Mouse (Mus musculus): ENCODE data around the gene Prrxl1.

Gene Prrxl1

GRCm38 (mm10) chr14:32599290-32600041, at the start of gene Prrxl1:
Gene Prrxl1, plus strand, starts transcription at chr14:32599407.
- CTCF ChIA-PET = no interaction called here

GRCm38 (mm10) chr14:32551854-32552253, 47.4 kb upstream of the Prrxl1 start:
- CTCF ChIA-PET = no interaction called here

DNA sequence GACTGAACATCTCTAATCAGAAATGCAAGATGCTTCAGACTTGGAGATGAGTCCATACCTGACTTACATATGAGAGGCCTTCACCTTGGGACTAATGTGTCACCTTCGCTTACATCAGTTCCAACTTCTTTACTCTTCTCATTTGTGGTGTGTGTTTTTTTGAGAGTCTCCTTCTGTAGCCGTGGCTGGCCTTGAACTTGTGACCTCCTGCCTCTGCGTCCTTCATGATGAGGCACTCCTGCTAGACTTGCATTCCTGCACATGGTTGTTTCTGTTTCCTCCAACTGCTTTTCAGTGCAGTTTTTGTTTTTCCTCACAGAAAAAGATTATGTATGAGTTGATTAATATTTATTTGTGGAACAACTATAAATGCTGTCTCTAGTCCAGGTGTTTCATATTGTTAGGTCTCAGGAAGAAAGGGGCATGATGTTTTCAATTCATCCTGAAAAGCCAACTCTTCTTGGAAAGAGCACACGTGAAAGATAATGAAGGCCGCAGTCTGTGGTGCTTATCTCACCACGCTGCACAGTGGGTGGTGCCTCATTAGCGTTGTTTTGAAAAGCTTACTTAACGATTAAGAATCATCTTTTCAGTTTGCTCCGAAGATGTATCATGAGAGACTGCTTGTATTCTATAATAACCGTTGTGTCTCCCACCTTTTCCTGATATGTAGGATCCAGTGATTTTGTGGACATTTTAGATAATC, 45.9 kb upstream of the Prrxl1 start:
- CTCF ChIA-PET = no interaction called here

- CTCF ChIA-PET = no interaction called here
Measured at GRCm38 (mm10) chr14:32554860-32555526, 44.2 kb upstream of the Prrxl1 start.

GRCm38 (mm10) chr14:32561428-32561827, 37.8 kb upstream of the Prrxl1 start:
- CTCF ChIA-PET = interaction anchor here (1.1 kb wide), 1 partner anchor 31 kb away, joined by 3 read pairs; no protein-coding TSS in a partner anchor

DNA sequence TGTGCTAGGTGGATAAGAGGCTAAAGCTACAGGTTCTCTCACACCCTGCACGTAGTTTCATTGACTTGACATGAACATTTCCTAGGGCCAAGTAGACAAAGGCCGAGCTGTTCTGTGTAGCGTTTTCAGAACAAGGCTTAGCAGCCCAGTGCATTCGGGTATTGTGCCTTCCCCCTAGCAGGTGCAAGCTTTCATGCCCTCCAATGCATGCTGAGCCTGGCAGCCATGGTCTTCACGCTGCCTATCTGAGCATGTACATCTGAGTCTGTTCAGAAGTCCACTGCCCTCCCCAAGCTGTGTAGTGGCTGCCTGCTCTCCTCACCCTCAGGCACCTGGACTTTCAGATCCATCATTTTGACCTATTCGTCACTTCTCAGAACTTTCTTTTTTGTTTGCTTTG, 35.5 kb upstream of the Prrxl1 start:
- CTCF ChIA-PET = no interaction called here

GRCm38 (mm10) chr14:32572519-32572918, 26.7 kb upstream of the Prrxl1 start:
- CTCF ChIA-PET = no interaction called here

- CTCF ChIA-PET = no interaction called here
Measured at GRCm38 (mm10) chr14:32578420-32578819, 20.8 kb upstream of the Prrxl1 start.

DNA sequence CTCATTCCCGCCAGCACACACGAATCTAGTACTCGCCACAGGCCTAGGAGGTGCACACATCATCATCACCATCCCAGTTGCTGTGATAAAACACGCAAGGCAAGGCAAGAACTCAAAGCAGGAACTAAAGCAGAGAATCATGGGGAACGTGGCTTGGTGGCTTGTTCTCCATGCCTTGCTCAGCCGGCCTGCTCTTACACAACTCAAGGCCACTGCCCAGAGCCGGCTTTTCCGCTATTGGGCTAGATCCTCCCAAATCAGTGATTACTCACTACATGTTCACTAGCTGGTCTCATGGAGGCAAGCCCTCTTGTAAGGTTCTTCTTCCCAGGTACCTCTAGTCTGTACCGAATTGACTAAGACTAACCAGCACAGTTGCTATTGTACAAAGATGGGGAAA, 15.5 kb upstream of the Prrxl1 start:
- CTCF ChIA-PET = no interaction called here

- CTCF ChIA-PET = no interaction called here
Measured at GRCm38 (mm10) chr14:32587013-32587784, 12.0 kb upstream of the Prrxl1 start.

- CTCF ChIA-PET = no interaction called here
Measured at GRCm38 (mm10) chr14:32590377-32590776, 8.8 kb upstream of the Prrxl1 start.

GRCm38 (mm10) chr14:32597232-32598231, 1.7 kb upstream of the Prrxl1 start:
- CTCF ChIA-PET = no interaction called here

DNA sequence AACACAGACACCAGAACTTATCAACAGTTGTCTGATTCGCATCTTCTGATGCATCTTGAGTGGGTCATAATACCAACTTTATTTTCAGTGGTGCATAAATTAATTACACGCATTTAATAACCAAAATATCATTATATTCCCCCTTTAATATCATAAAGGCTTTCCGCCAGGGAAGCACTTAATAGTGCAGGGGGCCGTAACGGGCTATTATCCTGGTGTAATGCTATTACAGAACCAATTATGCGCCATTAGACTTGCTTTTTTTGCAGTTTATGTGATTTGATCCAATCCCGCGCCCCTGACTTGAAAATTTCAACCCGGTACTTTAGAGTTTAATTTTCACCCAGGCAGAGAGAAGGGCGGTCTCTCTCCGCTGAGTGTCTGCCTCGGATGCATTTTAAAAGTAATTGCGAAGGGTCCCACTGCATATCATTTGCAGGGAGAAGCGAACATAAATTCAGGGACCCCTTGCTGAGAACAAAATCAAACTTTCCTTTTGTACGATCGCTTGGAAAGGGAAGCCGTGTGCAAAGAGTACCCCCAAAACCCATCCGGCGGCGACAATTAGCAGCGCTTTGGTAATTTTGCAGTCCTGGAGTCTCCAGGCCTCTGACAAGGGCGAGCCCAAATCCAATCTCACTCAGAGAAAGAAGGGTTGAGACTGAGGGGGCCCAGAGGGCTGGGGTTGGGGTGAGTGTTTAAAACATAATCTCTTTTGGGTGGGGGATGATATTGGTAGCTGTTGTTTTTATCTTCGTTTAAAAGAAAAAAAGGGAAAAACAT, 579 bp upstream of the Prrxl1 start:
- CTCF ChIA-PET = no interaction called here

DNA sequence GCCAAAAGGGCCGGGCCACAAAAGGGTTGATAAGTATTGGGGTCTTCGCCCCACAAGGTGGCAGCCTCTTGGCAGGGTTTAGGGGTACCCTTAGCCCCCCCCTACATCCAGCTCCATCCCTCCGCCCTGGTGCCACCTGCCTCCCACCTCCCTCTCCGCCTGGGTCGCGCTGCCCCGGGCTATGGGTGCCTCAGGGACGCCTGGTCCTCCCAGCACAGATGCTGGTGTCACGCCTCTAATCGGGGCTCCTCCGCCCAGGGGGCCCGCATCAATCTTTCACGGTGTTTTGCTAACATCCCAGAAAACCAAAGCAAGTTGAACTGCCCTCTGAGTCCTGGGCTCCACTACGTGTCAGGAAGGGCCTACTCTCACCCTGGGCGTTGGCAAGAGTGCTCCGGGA, 903 bp downstream of the Prrxl1 start:
- CTCF ChIA-PET = no interaction called here

DNA sequence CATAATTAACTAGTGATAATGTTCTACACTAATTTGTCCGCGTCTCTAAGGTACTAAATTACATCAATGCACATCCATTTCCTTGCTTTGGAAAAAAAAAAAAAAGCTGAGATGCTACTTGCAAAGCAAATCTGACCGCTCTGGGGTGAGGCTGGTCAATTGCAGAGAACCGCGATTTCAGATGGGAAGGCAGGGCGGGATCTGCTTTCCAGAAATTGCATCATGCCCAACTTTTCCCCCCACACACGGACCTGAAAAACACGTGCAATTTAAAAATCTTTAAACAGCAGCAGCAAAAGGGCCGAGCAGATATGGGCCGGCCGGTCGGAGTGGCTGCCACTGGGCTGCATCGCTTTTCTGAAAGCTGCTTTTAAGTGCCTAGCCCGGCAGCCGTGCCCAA, 6.3 kb downstream of the Prrxl1 start:
- CTCF ChIA-PET = no interaction called here

GRCm38 (mm10) chr14:32606316-32606715, 7.1 kb downstream of the Prrxl1 start:
- CTCF ChIA-PET = no interaction called here

GRCm38 (mm10) chr14:32609392-32609791, 10.2 kb downstream of the Prrxl1 start:
- CTCF ChIA-PET = no interaction called here

DNA sequence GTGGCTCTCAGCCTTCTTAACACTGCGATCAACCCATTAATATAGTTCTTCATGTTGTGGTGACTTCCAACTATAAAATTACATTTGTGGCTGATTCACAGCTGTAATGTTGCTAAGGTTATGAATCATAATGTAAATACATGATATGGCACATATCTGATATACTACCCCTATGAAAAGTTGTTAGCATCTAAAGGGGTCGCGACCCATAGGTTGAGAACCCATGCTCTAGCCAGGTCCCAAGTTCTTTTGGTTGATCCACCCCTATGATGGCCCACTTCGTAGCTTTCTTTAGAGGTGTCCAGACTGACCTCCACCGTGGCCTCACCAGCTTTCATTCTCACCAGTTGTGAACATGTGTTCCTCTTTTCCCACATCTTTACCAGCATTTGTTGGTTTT, 18.0 kb downstream of the Prrxl1 start:
- CTCF ChIA-PET = no interaction called here

DNA sequence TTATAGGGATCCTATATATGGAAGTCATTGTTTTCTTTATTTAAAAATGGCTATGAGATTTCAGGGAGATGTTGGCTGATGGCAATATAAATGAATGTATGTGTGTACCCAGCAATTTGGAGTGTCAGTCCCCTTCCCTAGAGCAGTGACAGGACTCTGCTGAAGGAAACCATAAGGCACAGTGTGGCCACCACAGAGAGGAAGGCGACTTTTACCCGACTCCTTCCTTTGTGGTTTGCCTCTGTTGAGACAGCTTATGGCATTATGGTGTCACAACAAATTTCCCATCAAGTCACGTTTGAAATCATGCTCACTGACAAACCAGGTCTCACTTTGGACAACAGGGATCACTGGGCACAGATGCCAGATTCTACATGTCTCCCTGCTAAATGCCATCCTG, 25.0 kb downstream of the Prrxl1 start:
- CTCF ChIA-PET = no interaction called here

GRCm38 (mm10) chr14:32624811-32625210, 25.6 kb downstream of the Prrxl1 start:
- CTCF ChIA-PET = no interaction called here

Data from spleen, embryonic (tissue).